Mouse (Mus musculus) thymus, adult 2 months (tissue): ENCODE measurements at regions not wholly inside any gene's neighbourhood (a gene's known extent, or its start where the extent isn't known, plus 50 kb on each side); places are given as distances from the start of the nearest gene placed in this dataset.
A peak's percentile ranks its signal among the peaks of the same experiment; 100 is the strongest.

Source experiments
- DNase-seq: peaks from one replicate; pipeline ENCODE4 v3.0.0; 2021
- H3K27ac ChIP-seq: fragments of 200-500 bp; 2 replicates; pipeline ENCODE4 v1.5.1; 2012; ENCODE audit warnings: low read length, control low read depth; ENCODE audit not compliant: control insufficient read depth, insufficient read depth
- H3K27me3 ChIP-seq: fragments of 200-500 bp; 2 replicates; pipeline ENCODE4 v1.6.1; 2012; ENCODE audit warnings: mild to moderate bottlenecking, low read length, moderate library complexity, mixed read lengths; ENCODE audit not compliant: control insufficient read depth, insufficient read depth
- H3K36me3 ChIP-seq: fragments of 200-500 bp; 2 replicates; pipeline ENCODE4 v1.6.1; 2012; ENCODE audit warnings: mild to moderate bottlenecking, low read length, moderate library complexity; ENCODE audit not compliant: control insufficient read depth, insufficient read depth
- H3K4me1 ChIP-seq: fragments of 200-500 bp; replicated peaks from 2 replicates; pipeline ENCODE4 v1.6.1; 2012; ENCODE audit warnings: low read length; ENCODE audit not compliant: control insufficient read depth, insufficient read depth
- H3K4me3 ChIP-seq: fragments of 200-500 bp; 2 replicates; pipeline ENCODE4 v1.5.1; 2012; ENCODE audit warnings: mild to moderate bottlenecking, low read length, control low read depth, moderate library complexity; ENCODE audit not compliant: control insufficient read depth, insufficient read depth
- CTCF ChIP-seq: fragments of 200-500 bp; IDR thresholded peaks from 2 replicates; pipeline ENCODE4 v1.5.1; 2012; ENCODE audit warnings: mild to moderate bottlenecking, control low read depth, low read length, moderate library complexity, borderline replicate concordance; ENCODE audit not compliant: control insufficient read depth, poor library complexity, insufficient read depth; ENCODE audit errors: extremely low read depth
- POLR2A ChIP-seq: fragments of 200-500 bp; IDR thresholded peaks from 2 replicates; pipeline ENCODE4 v1.6.1; 2012; ENCODE audit warnings: mild to moderate bottlenecking, low read length, control low read depth, moderate library complexity; ENCODE audit not compliant: control insufficient read depth, poor library complexity, insufficient read depth; ENCODE audit errors: extremely low read depth
- WGBS: fragments of 180-500 bp; shearing (Covaris S2); methylation state at CpG from one replicate; pipeline ENCODE4 v1.1.7; 2018; 5-methylcytosine and 5-hydroxymethylcytosine counted together

DNA sequence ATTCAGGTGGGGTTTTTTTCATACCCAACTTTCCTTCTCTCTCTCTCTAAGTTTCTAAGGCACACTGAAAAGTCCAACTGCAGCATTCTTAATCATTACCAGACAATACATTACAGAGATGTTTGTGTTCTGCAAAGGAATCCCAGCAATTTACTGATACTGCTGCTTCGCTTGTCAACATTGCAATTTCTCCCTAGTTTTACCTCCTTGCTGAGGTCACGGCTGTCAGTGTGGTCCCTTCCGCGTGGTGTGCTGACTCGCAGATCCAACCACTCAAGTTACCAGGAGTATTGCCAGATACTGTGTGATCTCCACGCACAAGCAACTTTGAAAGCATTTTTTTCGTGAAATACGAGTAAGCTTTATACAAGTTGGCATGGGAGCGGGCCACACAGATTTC, 144.9 kb upstream of the Dab2 start:
- Histone ChIP-seq H3K27ac (no peak overlapping the region), H3K4me1 (no peaks in the 10 kb centered on the region), H3K4me3 (no peak overlapping the region), H3K36me3 (no peaks in the 10 kb centered on the region), H3K27me3 (no peaks in the 10 kb centered on the region)
- no peak for DNase-seq
- TF ChIP-seq CTCF (no peak), POLR2A (no peak)
- 93% methylated on average over 9 of the region's 9 CpGs for WGBS

DNA sequence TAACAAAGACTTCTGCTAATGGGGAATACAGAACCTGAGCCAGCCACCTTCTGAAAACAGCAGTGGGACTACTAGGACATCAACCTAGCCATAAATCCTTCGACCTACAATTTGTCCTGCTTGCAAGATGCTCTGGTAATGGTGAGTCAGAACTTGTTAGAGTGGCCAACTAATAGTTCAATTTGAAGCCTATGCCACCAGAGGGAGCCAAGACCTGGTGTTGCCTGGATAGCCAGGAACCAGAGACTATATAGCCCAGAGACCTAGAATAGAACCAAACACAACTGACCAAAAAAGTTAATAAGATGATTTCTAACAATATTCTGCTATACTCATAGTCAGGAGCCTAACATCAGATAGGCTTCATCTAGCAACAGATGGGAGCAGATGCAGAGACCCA, 119.3 kb upstream of the Dab2 start:
- 96% methylated on average over 1 of the region's 1 CpGs for WGBS
- Histone ChIP-seq H3K36me3 (no peaks in the 10 kb centered on the region), H3K4me3 (no peak overlapping the region), H3K27ac (no peak overlapping the region), H3K4me1 (no peaks in the 10 kb centered on the region), H3K27me3 (no peaks in the 10 kb centered on the region)
- DNase-seq = no peak
- TF ChIP-seq CTCF (no peak), POLR2A (no peak)

GRCm38 (mm10) chr15:6183627-6184026, 116.0 kb upstream of the Dab2 start:
- Histone ChIP-seq H3K36me3 (no peaks in the 10 kb centered on the region), H3K27ac (no peak overlapping the region), H3K27me3 (no peaks in the 10 kb centered on the region), H3K4me1 (no peaks in the 10 kb centered on the region), H3K4me3 (no peak overlapping the region)
- 80% methylated on average over 3 of the region's 3 CpGs for WGBS
- no peak for DNase-seq
- TF ChIP-seq POLR2A (no peak), CTCF (no peak)

DNA sequence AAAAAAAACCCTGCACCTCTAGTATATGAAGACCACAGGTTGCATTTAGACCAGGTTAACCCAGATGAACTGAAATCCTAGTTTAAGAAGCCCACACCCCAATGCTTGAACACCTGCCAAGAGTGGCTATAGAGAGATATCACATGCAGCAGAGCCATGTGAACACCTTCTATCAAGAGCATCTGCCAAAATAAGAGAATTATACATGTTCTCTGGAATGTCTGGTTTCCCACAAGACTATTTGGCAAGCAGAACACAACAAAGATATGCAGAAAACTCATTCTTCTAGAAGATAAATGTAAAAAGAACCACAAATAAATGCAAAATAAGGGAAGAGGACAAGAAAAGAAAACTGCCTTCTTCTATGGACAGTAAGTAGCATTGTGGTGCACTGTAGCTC, 107.7 kb upstream of the Dab2 start:
- no peak overlapping the region for H3K27ac ChIP-seq
- no peaks in the 10 kb centered on the region for H3K36me3 ChIP-seq
- no peak for DNase-seq
- TF ChIP-seq CTCF (no peak), POLR2A (no peak)
- H3K27me3 ChIP-seq = no peaks in the 10 kb centered on the region
- H3K4me1 ChIP-seq = no peaks in the 10 kb centered on the region
- no peak overlapping the region for H3K4me3 ChIP-seq

DNA sequence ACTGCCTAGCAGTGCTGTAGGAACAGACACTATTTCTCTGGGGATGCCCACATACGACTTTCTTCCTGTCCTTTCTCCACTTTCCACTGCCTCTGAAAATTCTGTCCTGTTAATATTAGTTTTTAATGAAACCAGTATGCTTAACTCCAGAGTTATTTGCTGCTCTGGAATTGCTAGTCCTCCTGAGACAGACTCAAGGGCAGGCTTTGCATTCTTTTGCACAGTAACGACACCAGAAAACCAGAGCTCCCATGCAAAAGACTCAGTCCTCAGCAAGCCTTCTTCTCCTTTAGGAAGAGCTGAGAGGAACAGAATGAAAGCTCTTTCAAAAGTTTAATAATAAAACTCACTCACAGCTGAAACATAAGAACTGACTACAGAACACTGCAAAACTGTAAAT, 92.3 kb upstream of the Dab2 start:
- H3K4me1 ChIP-seq = no peaks in the 10 kb centered on the region
- 88% methylated on average over 2 of the region's 2 CpGs for WGBS
- no peaks in the 10 kb centered on the region for H3K27me3 ChIP-seq
- H3K4me3 ChIP-seq = no peak overlapping the region
- TF ChIP-seq POLR2A (no peak), CTCF (no peak)
- DNase-seq = no peak
- no peaks in the 10 kb centered on the region for H3K36me3 ChIP-seq
- no peak overlapping the region for H3K27ac ChIP-seq

DNA sequence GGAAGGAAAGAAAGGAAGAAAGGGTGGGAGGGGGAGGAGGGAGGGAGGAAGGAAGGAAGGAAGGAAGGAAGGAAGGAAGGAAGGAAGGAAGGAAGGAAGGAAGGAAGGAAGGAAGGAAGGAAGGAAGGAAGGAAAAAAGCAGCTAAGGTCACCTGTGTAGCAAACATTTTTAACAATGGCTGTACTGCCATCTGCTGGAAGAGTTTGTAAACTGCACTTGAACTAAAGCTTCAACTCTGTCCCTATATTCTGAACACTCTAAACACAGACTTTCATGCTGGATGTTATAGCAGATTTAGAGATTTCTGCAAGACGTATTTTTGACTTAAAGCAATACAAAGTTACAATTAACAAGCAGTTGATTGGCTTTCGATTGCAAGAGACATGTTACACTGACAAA, 90.3 kb upstream of the Dab2 start:
- no peak overlapping the region for H3K27ac ChIP-seq
- peak; percentile 42 for DNase-seq
- no peaks in the 10 kb centered on the region for H3K36me3 ChIP-seq
- no peaks in the 10 kb centered on the region for H3K27me3 ChIP-seq
- no peak overlapping the region for H3K4me3 ChIP-seq
- TF ChIP-seq CTCF (no peak), POLR2A (no peak)
- no peaks in the 10 kb centered on the region for H3K4me1 ChIP-seq
- WGBS = 43% methylated on average over 2 of the region's 2 CpGs

DNA sequence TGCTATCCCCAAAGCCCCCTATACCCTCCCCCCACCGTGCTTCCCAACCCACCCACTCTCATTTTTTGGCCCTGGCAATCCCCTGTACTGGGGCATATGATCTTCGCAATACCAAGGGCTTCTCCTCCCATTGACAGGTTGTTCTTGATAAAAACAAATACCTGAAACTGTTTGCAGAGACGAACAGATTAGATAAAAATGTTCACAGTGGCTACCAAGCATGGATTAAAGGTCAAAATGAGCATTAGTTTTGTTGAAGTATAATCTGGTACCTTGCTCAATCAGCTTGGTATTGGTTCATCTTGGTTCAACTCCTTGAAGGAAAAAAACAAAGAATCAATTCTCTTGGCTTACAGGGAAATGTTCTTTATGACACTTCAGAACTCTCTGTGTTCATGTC, 81.5 kb upstream of the Dab2 start:
- TF ChIP-seq CTCF = no peak
- no peak for TF ChIP-seq POLR2A
- Histone ChIP-seq H3K27ac (no peak overlapping the region), H3K27me3 (no peaks in the 10 kb centered on the region), H3K4me1 (no peaks in the 10 kb centered on the region), H3K4me3 (no peak overlapping the region), H3K36me3 (no peaks in the 10 kb centered on the region)
- 85% methylated on average over 3 of the region's 3 CpGs for WGBS
- DNase-seq = no peak
